Mouse (Mus musculus) sigmoid colon, adult 10 weeks (tissue): ENCODE measurements around the gene Gm13697. TPM values are rescaled to one million over a fixed set of nuclear protein-coding genes. Genes with fewer than 3 reads are reported as not detected.

Experiments used
- polyA plus RNA-seq: library from polyadenylated mRNA; stranded (reverse); fragments of 350-450 nt; fragmentation: Illumina TruSeq; extraction: RNeasy Lipid Tissue Mini Kit (QIAGEN cat#74804); gene quantifications from one replicate; pipeline ENCODE4 v1.2.3, GENCODE M21; 2014; ENCODE audit warnings: low read depth, low replicate concordance

The Gm13697 gene
- not detected for polyA plus RNA-seq

DNA sequence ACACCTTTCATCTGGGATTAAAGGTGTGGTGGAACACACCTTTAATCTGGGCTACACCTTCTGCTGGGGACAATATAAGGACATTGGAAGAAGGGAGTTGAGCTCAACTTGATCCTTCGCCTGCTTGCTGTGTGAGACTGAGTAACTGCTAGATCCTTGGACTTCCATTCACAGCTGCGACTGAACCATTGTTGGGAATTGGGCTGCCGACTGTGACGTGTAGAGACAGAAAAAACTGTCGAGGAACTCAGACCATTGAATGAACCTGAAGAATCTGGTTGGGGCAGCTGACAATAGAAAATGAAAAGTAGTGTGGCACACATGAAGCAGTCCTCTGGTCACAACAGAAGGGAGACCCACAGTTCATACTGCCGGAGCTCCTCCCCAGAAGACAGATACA is at the start of gene Gm13697:
Gene Gm13697, plus strand, starts transcription at position 301 of the 400 bp plus-strand sequence.

DNA sequence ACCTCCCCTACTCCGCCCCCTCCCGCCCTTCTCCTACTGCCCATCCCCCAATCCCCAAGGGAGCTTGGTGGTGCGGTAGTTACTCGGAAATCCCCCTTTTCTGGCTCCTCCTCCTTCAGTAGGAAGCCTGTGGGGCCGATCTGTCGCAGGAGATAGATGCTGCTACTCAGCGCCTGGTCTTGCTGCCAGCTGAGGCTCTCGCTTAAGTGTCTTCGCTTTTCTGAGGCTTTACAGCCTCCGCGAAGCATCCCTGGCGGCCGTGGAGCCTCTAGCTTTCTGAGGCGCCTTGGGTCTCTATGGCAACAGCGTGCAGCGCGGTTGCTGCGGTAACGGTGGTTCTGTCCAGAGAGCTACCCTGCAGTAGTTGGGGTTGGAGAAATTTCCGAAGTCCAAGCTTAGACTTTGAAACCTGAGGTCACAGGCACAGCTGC is 43.6 kb upstream of the Gm13697 start, which contains the start of gene Zswim2:
Gene Zswim2, minus strand, starts transcription at position 298 of the 431 bp plus-strand sequence.

GRCm38 (mm10) chr2:83955393-83955792 is 29.1 kb upstream of the Gm13697 start, which contains the start of gene Gm13698:
Gene Gm13698, plus strand, starts transcription at chr2:83955693.

DNA sequence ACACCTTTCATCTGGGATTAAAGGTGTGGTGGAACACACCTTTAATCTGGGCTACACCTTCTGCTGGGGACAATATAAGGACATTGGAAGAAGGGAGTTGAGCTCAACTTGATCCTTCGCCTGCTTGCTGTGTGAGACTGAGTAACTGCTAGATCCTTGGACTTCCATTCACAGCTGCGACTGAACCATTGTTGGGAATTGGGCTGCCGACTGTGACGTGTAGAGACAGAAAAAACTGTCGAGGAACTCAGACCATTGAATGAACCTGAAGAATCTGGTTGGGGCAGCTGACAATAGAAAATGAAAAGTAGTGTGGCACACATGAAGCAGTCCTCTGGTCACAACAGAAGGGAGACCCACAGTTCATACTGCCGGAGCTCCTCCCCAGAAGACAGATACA is 23.3 kb upstream of the Gm13697 start, which contains the start of gene Gm13693:
Gene Gm13693, plus strand, starts transcription at position 301 of the 400 bp plus-strand sequence.

GRCm38 (mm10) chr2:83967013-83967412 is 17.5 kb upstream of the Gm13697 start, which contains the start of gene Gm13695:
Gene Gm13695, plus strand, starts transcription at chr2:83967313.

GRCm38 (mm10) chr2:83972823-83973222 is 11.7 kb upstream of the Gm13697 start, which contains the start of gene Gm13696:
Gene Gm13696, plus strand, starts transcription at chr2:83973123.

GRCm38 (mm10) chr2:83978633-83979032 is 5.9 kb upstream of the Gm13697 start, which contains the start of gene Gm13694:
Gene Gm13694, plus strand, starts transcription at chr2:83978933.

GRCm38 (mm10) chr2:83990253-83990652 is 5.7 kb downstream of the Gm13697 start, which contains the start of gene Gm13691:
Gene Gm13691, plus strand, starts transcription at chr2:83990553.

Other genes starting within 250 kb of the Gm13697 start
- gene Fam171b, start 172.1 kb upstream of the Gm13697 start, polyA plus RNA-seq = 11.0 TPM
- not detected for gene Zswim2, start 43.5 kb upstream of the Gm13697 start, polyA plus RNA-seq
- not detected for gene Gm13698, start 29.1 kb upstream of the Gm13697 start, polyA plus RNA-seq
- not detected for gene Gm13693, start 23.2 kb upstream of the Gm13697 start, polyA plus RNA-seq
- gene Gm13695, start 17.4 kb upstream of the Gm13697 start, polyA plus RNA-seq = not detected
- not detected for gene Gm13696, start 11.6 kb upstream of the Gm13697 start, polyA plus RNA-seq
- gene Gm13694, start 5.8 kb upstream of the Gm13697 start, polyA plus RNA-seq = not detected
- not detected for gene Gm13691, start 5.8 kb downstream of the Gm13697 start, polyA plus RNA-seq